In the genomic region with DNA sequence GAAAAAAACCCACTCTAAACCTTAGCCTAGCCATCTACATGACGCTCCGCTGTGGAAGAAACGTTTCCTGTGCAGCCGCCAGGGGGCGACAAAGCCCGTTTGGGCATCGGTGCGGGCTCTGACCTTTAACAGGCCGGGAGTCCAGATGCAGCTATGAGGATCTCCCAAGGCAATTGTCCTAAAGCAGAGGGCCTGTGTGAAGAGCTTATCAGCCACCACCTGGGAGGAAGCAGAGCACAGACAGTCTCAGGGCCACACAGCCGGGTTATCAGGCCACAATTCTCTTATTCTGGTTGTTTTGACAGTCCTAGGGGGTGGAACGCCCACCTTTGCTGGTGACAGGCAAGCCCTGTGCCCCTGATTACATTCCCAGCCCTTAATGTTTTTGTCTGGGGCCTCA, we compare ENCODE assay signal across 8 mouse cellular contexts. TPM values are rescaled to one million over a fixed set of nuclear protein-coding genes. Genes with fewer than 3 reads are reported as not detected.
DNase-seq lines count a peak whose midpoint lies in the region; ATAC-seq and TF ChIP-seq lines count a peak whose summit lies in the region.

No protein-coding gene starts in this region.

- no peak overlapping the region for H3K4me2 ChIP-seq in heart, embryonic 14.5 days (ENCODE audit: low read length)
- peak overlapping the region; percentile 26; the same call in 1 of the 2 replicates for H3K4me2 ChIP-seq in liver, embryonic 14.5 days (ENCODE audit: low read depth)
- H3K4me2 ChIP-seq in neural tube, embryonic 11.5 days (ENCODE audit: low read depth) = no peak overlapping the region
- H3K4me2 ChIP-seq in stomach, embryonic 16.5 days (ENCODE audit: low read depth, low read length) = no peak overlapping the region

- no peaks in the 10 kb centered on the region for H3K79me2 ChIP-seq in C2C12 (ENCODE audit: control insufficient read depth, insufficient read depth)

- H3K36me3 ChIP-seq in C2C12 (ENCODE audit: control insufficient read depth, insufficient read depth) = no peaks in the 10 kb centered on the region
- no peaks in the 10 kb centered on the region for H3K36me3 ChIP-seq in heart, embryonic 14.5 days (ENCODE audit: control insufficient read depth, insufficient read depth, low read length)
- no peaks in the 10 kb centered on the region for H3K36me3 ChIP-seq in liver, embryonic 14.5 days (replicated peaks; ENCODE audit: control insufficient read depth, insufficient read depth, low read depth)
- H3K36me3 ChIP-seq in neural tube, embryonic 11.5 days (ENCODE audit: control insufficient read depth, insufficient read depth, low read length) = no peaks in the 10 kb centered on the region
- no peaks in the 10 kb centered on the region for H3K36me3 ChIP-seq in stomach, embryonic 16.5 days (ENCODE audit: control insufficient read depth, insufficient read depth, low read length)

- 7% methylated on average over 11 of the region's 11 CpGs for WGBS in heart, embryonic 14.5 days
- WGBS in liver, embryonic 14.5 days (ENCODE audit: insufficient replicate concordance) = 1% methylated on average over 11 of the region's 11 CpGs
- 9% methylated on average over 11 of the region's 11 CpGs for WGBS in neural tube, embryonic 11.5 days
- WGBS in stomach, embryonic 16.5 days = 8% methylated on average over 11 of the region's 11 CpGs

- DNase-seq in kidney, postnatal 25 days = peak; percentile 87 to 88
- peak; percentile 79 to 82 (median 81) for DNase-seq in liver, embryonic 14.5 days (ENCODE audit: low read depth in 3 of 3, low spot score in 3 of 3)
- peak; percentile 88 for DNase-seq in neural tube, embryonic 11.5 days (ENCODE audit: low spot score)

- H3K4me3 ChIP-seq in C2C12 (ENCODE audit: insufficient read depth, poor library complexity, severe bottlenecking) = no peak overlapping the region
- no peak overlapping the region for H3K4me3 ChIP-seq in bone marrow macrophage, adult 2 months (ENCODE audit: insufficient read depth, low read length)
- H3K4me3 ChIP-seq in heart, embryonic 14.5 days (ENCODE audit: control insufficient read depth in 1 of 2, insufficient read depth in 1 of 2, low read depth in 1 of 2, low read length in 2 of 2) = no peak overlapping the region
- no peak overlapping the region for H3K4me3 ChIP-seq in liver, embryonic 14.5 days (ENCODE audit: insufficient read depth in 1 of 2, low read depth in 2 of 2, low read length in 2 of 2)
- H3K4me3 ChIP-seq in neural tube, embryonic 11.5 days (ENCODE audit: low read depth, low read length) = no peak overlapping the region
- H3K4me3 ChIP-seq in stomach, embryonic 16.5 days (replicated peaks; ENCODE audit: low read length) = no peak overlapping the region

- H3K9ac ChIP-seq in heart, embryonic 14.5 days (ENCODE audit: low read length) = no peak overlapping the region
- H3K9ac ChIP-seq in liver, embryonic 14.5 days (replicated peaks) = no peak overlapping the region
- H3K9ac ChIP-seq in neural tube, embryonic 11.5 days (ENCODE audit: low read length) = no peak overlapping the region
- no peak overlapping the region for H3K9ac ChIP-seq in stomach, embryonic 16.5 days (ENCODE audit: low read length)

- TF ChIP-seq EP300 in liver, embryonic 14.5 days (IDR thresholded peaks at IDR 0.05; ENCODE audit: low read depth) = peak; percentile 78

- no peaks in the 10 kb centered on the region for H3K27me3 ChIP-seq in C2C12 (ENCODE audit: control insufficient read depth, insufficient read depth, insufficient read length)
- H3K27me3 ChIP-seq in heart, embryonic 14.5 days (ENCODE audit: control insufficient read depth, insufficient read depth, low read length) = peaks cover 14% of the 10 kb centered on the region
- peaks cover 13% of the 10 kb centered on the region for H3K27me3 ChIP-seq in liver, embryonic 14.5 days (ENCODE audit: control insufficient read depth, insufficient read depth, low read length)
- peaks cover 14% of the 10 kb centered on the region for H3K27me3 ChIP-seq in neural tube, embryonic 11.5 days (ENCODE audit: control insufficient read depth, insufficient read depth, low read length)
- H3K27me3 ChIP-seq in stomach, embryonic 16.5 days (ENCODE audit: control insufficient read depth, insufficient read depth, low read length) = 0 out of 2 replicates have a peak, but pooled peaks cover 5% of the 10 kb centered on the region

- TF ChIP-seq CTCF in C2C12 (IDR thresholded peaks at IDR 0.05; ENCODE audit: control insufficient read depth, insufficient read depth, insufficient read length) = peak; percentile 88
- peak; percentile 77 for TF ChIP-seq CTCF in bone marrow macrophage, adult 2 months (IDR thresholded peaks at IDR 0.05; ENCODE audit: low read depth, low read length)
- TF ChIP-seq CTCF in liver, embryonic 14.5 days (IDR thresholded peaks at IDR 0.05; ENCODE audit: low read depth) = peak; percentile 99

- H3K9me3 ChIP-seq in heart, embryonic 14.5 days (ENCODE audit: control insufficient read depth, low read length) = no peaks in the 10 kb centered on the region
- no peaks in the 10 kb centered on the region for H3K9me3 ChIP-seq in liver, embryonic 14.5 days (ENCODE audit: control insufficient read depth, low read length)
- no peaks in the 10 kb centered on the region for H3K9me3 ChIP-seq in neural tube, embryonic 11.5 days (ENCODE audit: control insufficient read depth, low read length)
- H3K9me3 ChIP-seq in stomach, embryonic 16.5 days (replicated peaks; ENCODE audit: control insufficient read depth, low read length) = no peaks in the 10 kb centered on the region

- no peaks in the 10 kb centered on the region for H3K79me3 ChIP-seq in C2C12 (ENCODE audit: low read depth)

- no peak for TF ChIP-seq POLR2A in bone marrow macrophage, adult 2 months (IDR thresholded peaks at IDR 0.05; ENCODE audit: borderline replicate concordance, low read depth, low read length)

- H3K27ac ChIP-seq in bone marrow macrophage, adult 2 months (ENCODE audit: insufficient read depth, low read depth, low read length) = no peak overlapping the region
- no peak overlapping the region for H3K27ac ChIP-seq in heart, embryonic 14.5 days (replicated peaks in 1 of 2; ENCODE audit: control insufficient read depth in 1 of 2, insufficient read depth in 1 of 2, low read depth in 2 of 2, low read length in 2 of 2)
- no peak overlapping the region for H3K27ac ChIP-seq in liver, embryonic 14.5 days
- H3K27ac ChIP-seq in neural tube, embryonic 11.5 days (ENCODE audit: low read depth, low read length) = no peak overlapping the region
- H3K27ac ChIP-seq in stomach, embryonic 16.5 days (ENCODE audit: low read length) = no peak overlapping the region

- peaks cover 4% of the 10 kb centered on the region; the same call in 1 of the 2 replicates for H3K4me1 ChIP-seq in bone marrow macrophage, adult 2 months (ENCODE audit: control insufficient read depth, insufficient read depth, low read length)
- no peaks in the 10 kb centered on the region for H3K4me1 ChIP-seq in heart, embryonic 14.5 days (ENCODE audit: control insufficient read depth in 2 of 2, insufficient read depth in 2 of 2, low read length in 2 of 2)
- peaks cover 8 to 24% of the 10 kb centered on the region in 2 experiments for H3K4me1 ChIP-seq in liver, embryonic 14.5 days (replicated peaks; ENCODE audit: control insufficient read depth in 2 of 2, insufficient read depth in 2 of 2, low read length in 1 of 2)
- no peaks in the 10 kb centered on the region for H3K4me1 ChIP-seq in neural tube, embryonic 11.5 days (ENCODE audit: control insufficient read depth, insufficient read depth, low read length)
- no peaks in the 10 kb centered on the region for H3K4me1 ChIP-seq in stomach, embryonic 16.5 days (ENCODE audit: control insufficient read depth, insufficient read depth, low read length)

- peak; percentile 86 for ATAC-seq in erythroid progenitor cell, adult 5-6 weeks (replicated peaks; ENCODE audit: low FRiP score, poor library complexity, severe bottlenecking)
- peak; percentile 60; the same call in 1 of the 2 replicates for ATAC-seq in heart, embryonic 14.5 days (ENCODE audit: insufficient number of reproducible peaks, insufficient read depth, low FRiP score, low read depth)
- ATAC-seq in liver, embryonic 14.5 days (ENCODE audit: insufficient read depth) = peak; percentile 89
- ATAC-seq in neural tube, embryonic 11.5 days (ENCODE audit: insufficient read depth, low FRiP score, low TSS enrichment) = peak; percentile 48
- peak; percentile 81; the same call in 1 of the 2 replicates for ATAC-seq in stomach, embryonic 16.5 days (ENCODE audit: insufficient read depth, low FRiP score)

- no peak overlapping the region for H3ac ChIP-seq in C2C12 (ENCODE audit: control insufficient read depth, insufficient read length, low read depth)

RNA-seq across cellular contexts. Expression of gene Ap1m2, which starts 1.3 kb away (rescaled TPM):
- polyA plus RNA-seq in C2C12 (2012; fragmentation: generic; extraction: Trizol) = not detected
- polyA plus RNA-seq in bone marrow macrophage, adult 2 months (2012; ENCODE audit: insufficient read depth, insufficient read length, missing spikeins) = not detected in 2 replicates
- total RNA-seq in erythroid progenitor cell, adult 5-6 weeks (2015; ENCODE audit: low replicate concordance) = 0.36 and 0.84 TPM in 2 replicates
- not detected in 2 replicates for total RNA-seq in erythroid progenitor cell, adult 5-6 weeks (2017; ENCODE audit: low replicate concordance)
- polyA plus RNA-seq in heart, embryonic 14.5 days (2014; fragmentation: Nextera tagmentation; extraction: Ambion mirVana) = 0.30 TPM in 1 of 2 replicates, not detected in the other
- 0.06 and 0.07 TPM in 2 replicates for polyA plus RNA-seq in liver, embryonic 14.5 days (2012; rRNA removed)
- polyA plus RNA-seq in liver, embryonic 14.5 days (2014; fragmentation: Nextera tagmentation; extraction: Ambion mirVana) = 0.16 and 0.24 TPM in 2 replicates
- polyA plus RNA-seq in neural tube, embryonic 11.5 days (2014; fragmentation: Nextera tagmentation; extraction: Ambion mirVana) = 2.0 and 2.7 TPM in 2 replicates
- polyA plus RNA-seq in stomach, embryonic 16.5 days (2015; fragmentation: Nextera tagmentation; extraction: Ambion mirVana) = 77.7 and 86.3 TPM in 2 replicates

RNA-seq across cellular contexts. Expression of gene Slc44a2, which starts 7.1 kb away (rescaled TPM):
- 221 TPM for polyA plus RNA-seq in C2C12 (2012; fragmentation: generic; extraction: Trizol)
- polyA plus RNA-seq in bone marrow macrophage, adult 2 months (2012; ENCODE audit: insufficient read depth, insufficient read length, missing spikeins) = 48.8 and 55.0 TPM in 2 replicates
- total RNA-seq in erythroid progenitor cell, adult 5-6 weeks (2015; ENCODE audit: low replicate concordance) = 15.9 and 35.7 TPM in 2 replicates
- 14.4 and 22.3 TPM in 2 replicates for total RNA-seq in erythroid progenitor cell, adult 5-6 weeks (2017; ENCODE audit: low replicate concordance)
- polyA plus RNA-seq in heart, embryonic 14.5 days (2014; fragmentation: Nextera tagmentation; extraction: Ambion mirVana) = 66.4 and 67.9 TPM in 2 replicates
- 10.0 TPM in 2 replicates for polyA plus RNA-seq in liver, embryonic 14.5 days (2012; rRNA removed)
- polyA plus RNA-seq in liver, embryonic 14.5 days (2014; fragmentation: Nextera tagmentation; extraction: Ambion mirVana) = 11.6 and 12.7 TPM in 2 replicates
- polyA plus RNA-seq in neural tube, embryonic 11.5 days (2014; fragmentation: Nextera tagmentation; extraction: Ambion mirVana) = 79.1 and 81.5 TPM in 2 replicates
- 116 and 130 TPM in 2 replicates for polyA plus RNA-seq in stomach, embryonic 16.5 days (2015; fragmentation: Nextera tagmentation; extraction: Ambion mirVana)

RNA-seq across cellular contexts. Expression of gene Cdkn2d, which starts 22.2 kb away (rescaled TPM):
- 49.4 TPM for polyA plus RNA-seq in C2C12 (2012; fragmentation: generic; extraction: Trizol)
- polyA plus RNA-seq in bone marrow macrophage, adult 2 months (2012; ENCODE audit: insufficient read depth, insufficient read length, missing spikeins) = 33.1 and 33.7 TPM in 2 replicates
- total RNA-seq in erythroid progenitor cell, adult 5-6 weeks (2015; ENCODE audit: low replicate concordance) = 305 and 325 TPM in 2 replicates
- 151 and 194 TPM in 2 replicates for total RNA-seq in erythroid progenitor cell, adult 5-6 weeks (2017; ENCODE audit: low replicate concordance)
- 94.7 and 96.9 TPM in 2 replicates for polyA plus RNA-seq in heart, embryonic 14.5 days (2014; fragmentation: Nextera tagmentation; extraction: Ambion mirVana)
- 70.5 and 74.4 TPM in 2 replicates for polyA plus RNA-seq in liver, embryonic 14.5 days (2012; rRNA removed)
- 116 and 119 TPM in 2 replicates for polyA plus RNA-seq in liver, embryonic 14.5 days (2014; fragmentation: Nextera tagmentation; extraction: Ambion mirVana)
- 79.4 and 87.1 TPM in 2 replicates for polyA plus RNA-seq in neural tube, embryonic 11.5 days (2014; fragmentation: Nextera tagmentation; extraction: Ambion mirVana)
- polyA plus RNA-seq in stomach, embryonic 16.5 days (2015; fragmentation: Nextera tagmentation; extraction: Ambion mirVana) = 47.4 and 51.5 TPM in 2 replicates

RNA-seq across cellular contexts. Expression of gene Kri1, which starts 25.6 kb away (rescaled TPM):
- polyA plus RNA-seq in C2C12 (2012; fragmentation: generic; extraction: Trizol) = 29.3 TPM
- 26.4 and 28.6 TPM in 2 replicates for polyA plus RNA-seq in bone marrow macrophage, adult 2 months (2012; ENCODE audit: insufficient read depth, insufficient read length, missing spikeins)
- 19.7 and 49.4 TPM in 2 replicates for total RNA-seq in erythroid progenitor cell, adult 5-6 weeks (2015; ENCODE audit: low replicate concordance)
- 18.2 and 48.8 TPM in 2 replicates for total RNA-seq in erythroid progenitor cell, adult 5-6 weeks (2017; ENCODE audit: low replicate concordance)
- 7.6 and 12.6 TPM in 2 replicates for polyA plus RNA-seq in heart, embryonic 14.5 days (2014; fragmentation: Nextera tagmentation; extraction: Ambion mirVana)
- 14.4 and 21.9 TPM in 2 replicates for polyA plus RNA-seq in liver, embryonic 14.5 days (2012; rRNA removed)
- polyA plus RNA-seq in liver, embryonic 14.5 days (2014; fragmentation: Nextera tagmentation; extraction: Ambion mirVana) = 3.9 and 5.0 TPM in 2 replicates
- 15.0 and 15.5 TPM in 2 replicates for polyA plus RNA-seq in neural tube, embryonic 11.5 days (2014; fragmentation: Nextera tagmentation; extraction: Ambion mirVana)
- polyA plus RNA-seq in stomach, embryonic 16.5 days (2015; fragmentation: Nextera tagmentation; extraction: Ambion mirVana) = 15.2 and 18.2 TPM in 2 replicates

RNA-seq across cellular contexts. Expression of gene Atg4d, which starts 48.3 kb away (rescaled TPM):
- 33.7 TPM for polyA plus RNA-seq in C2C12 (2012; fragmentation: generic; extraction: Trizol)
- polyA plus RNA-seq in bone marrow macrophage, adult 2 months (2012; ENCODE audit: insufficient read depth, insufficient read length, missing spikeins) = 10.8 and 11.8 TPM in 2 replicates
- 49.4 and 49.5 TPM in 2 replicates for total RNA-seq in erythroid progenitor cell, adult 5-6 weeks (2015; ENCODE audit: low replicate concordance)
- total RNA-seq in erythroid progenitor cell, adult 5-6 weeks (2017; ENCODE audit: low replicate concordance) = 73.9 and 162 TPM in 2 replicates
- 47.2 and 51.4 TPM in 2 replicates for polyA plus RNA-seq in heart, embryonic 14.5 days (2014; fragmentation: Nextera tagmentation; extraction: Ambion mirVana)
- polyA plus RNA-seq in liver, embryonic 14.5 days (2012; rRNA removed) = 21.5 and 38.9 TPM in 2 replicates
- polyA plus RNA-seq in liver, embryonic 14.5 days (2014; fragmentation: Nextera tagmentation; extraction: Ambion mirVana) = 69.3 and 78.1 TPM in 2 replicates
- polyA plus RNA-seq in neural tube, embryonic 11.5 days (2014; fragmentation: Nextera tagmentation; extraction: Ambion mirVana) = 47.2 and 55.1 TPM in 2 replicates
- 53.3 and 55.7 TPM in 2 replicates for polyA plus RNA-seq in stomach, embryonic 16.5 days (2015; fragmentation: Nextera tagmentation; extraction: Ambion mirVana)

Comparison
In these comparisons a context has a peak if more than half of its experiments do, and no peak if none do; other contexts are left out.
1. RNA of gene Ap1m2, which starts 1.3 kb away (polyA plus RNA-seq): 77.7 to 86.3 TPM in stomach, embryonic 16.5 days; 2.0 to 2.7 TPM in neural tube, embryonic 11.5 days, 0.30 TPM in heart, embryonic 14.5 days, 0.06 to 0.24 TPM in liver, embryonic 14.5 days, not detected in C2C12 (single experiment) and not detected in bone marrow macrophage, adult 2 months; every median in the first group is over 10 times any median in the second.
2. Peak in every context shown above with its lines, with median percentiles within 50 percentile points of each other: CTCF ChIP-seq, ATAC-seq and DNase-seq.